Mouse (Mus musculus): ENCODE results near the gene Mapt. TPM values are rescaled to one million over a fixed set of nuclear protein-coding genes. Genes with fewer than 3 reads are reported as not detected.

Mapt gene
- polyA plus RNA-seq, 1 experiment from 2014 or later = 11.0 TPM

- H3K4me1 ChIP-seq = peaks cover 13% of the 10 kb centered on the region; the same call in 1 of the 2 replicates
- H3K27ac ChIP-seq = no peak overlapping the region
- peaks cover 18% of the 10 kb centered on the region; the same call in 1 of the 2 replicates for H3K27me3 ChIP-seq
- WGBS = 86% methylated on average over 7 of the region's 7 CpGs
- no peak overlapping the region for H3K9ac ChIP-seq
- H3K9me3 ChIP-seq = no peaks in the 10 kb centered on the region
- ATAC-seq (ENCODE audit: borderline replicate concordance, extremely low read depth, low FRiP score, low TSS enrichment) = no peak
- H3K36me3 ChIP-seq = no peaks in the 10 kb centered on the region
- H3K4me2 ChIP-seq = no peak overlapping the region
- H3K4me3 ChIP-seq = no peak overlapping the region
Observed at GRCm38 (mm10) chr11:104305711-104306110, 74.5 kb downstream of the Mapt start.

GRCm38 (mm10) chr11:104306483-104306882 is 75.3 kb downstream of the Mapt start:
- Histone ChIP-seq H3K4me1 (peaks cover 13% of the 10 kb centered on the region; the same call in 1 of the 2 replicates), H3K9me3 (no peaks in the 10 kb centered on the region), H3K27ac (no peak overlapping the region), H3K4me3 (no peak overlapping the region), H3K4me2 (no peak overlapping the region), H3K36me3 (no peaks in the 10 kb centered on the region), H3K9ac (no peak overlapping the region), H3K27me3 (peaks cover 18% of the 10 kb centered on the region; the same call in 1 of the 2 replicates)
- 88% methylated on average over 13 of the region's 13 CpGs for WGBS
- no peak for ATAC-seq (ENCODE audit: borderline replicate concordance, extremely low read depth, low FRiP score, low TSS enrichment)

DNA sequence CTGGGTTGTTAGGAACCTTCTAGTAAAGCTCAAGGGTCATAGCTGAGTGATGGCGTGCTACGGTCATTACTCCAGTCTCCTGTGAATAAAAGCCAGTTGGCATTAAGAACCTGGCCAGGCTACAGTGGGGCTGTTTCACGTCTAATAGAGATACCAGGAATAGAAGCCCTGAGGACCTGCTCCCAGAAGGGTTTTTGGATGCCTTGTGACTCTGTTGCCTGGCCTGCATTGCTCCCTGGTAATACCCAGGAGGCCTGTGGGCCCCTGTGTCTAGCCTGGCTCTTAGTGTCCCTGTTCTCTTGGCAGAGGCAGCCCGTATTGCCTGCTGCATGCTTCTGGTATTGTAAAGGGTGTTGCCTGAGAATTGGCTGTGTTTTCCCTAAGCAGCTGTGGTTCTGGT is 75.9 kb downstream of the Mapt start:
- H3K9me3 ChIP-seq = no peaks in the 10 kb centered on the region
- 65% methylated on average over 4 of the region's 4 CpGs for WGBS
- no peak overlapping the region for H3K27ac ChIP-seq
- no peak overlapping the region for H3K4me2 ChIP-seq
- H3K4me3 ChIP-seq = no peak overlapping the region
- no peaks in the 10 kb centered on the region for H3K36me3 ChIP-seq
- H3K4me1 ChIP-seq = peaks cover 12% of the 10 kb centered on the region; the same call in 1 of the 2 replicates
- H3K27me3 ChIP-seq = peaks cover 18% of the 10 kb centered on the region; the same call in 1 of the 2 replicates
- H3K9ac ChIP-seq = no peak overlapping the region
- ATAC-seq (ENCODE audit: borderline replicate concordance, extremely low read depth, low FRiP score, low TSS enrichment) = no peak

GRCm38 (mm10) chr11:104309377-104310225 is 78.4 kb downstream of the Mapt start:
- no peaks in the 10 kb centered on the region for H3K9me3 ChIP-seq
- H3K4me2 ChIP-seq = peak overlapping the region; percentile 51
- no peak overlapping the region for H3K9ac ChIP-seq
- WGBS = 27% methylated on average over 12 of the region's 12 CpGs
- H3K36me3 ChIP-seq = no peaks in the 10 kb centered on the region
- H3K4me3 ChIP-seq = peak overlapping the region; percentile 25
- H3K27ac ChIP-seq = no peak overlapping the region
- H3K4me1 ChIP-seq = 0 out of 2 replicates have a peak, but pooled peaks cover 6% of the 10 kb centered on the region
- peaks cover 18% of the 10 kb centered on the region; the same call in 1 of the 2 replicates for H3K27me3 ChIP-seq
- ATAC-seq (ENCODE audit: borderline replicate concordance, extremely low read depth, low FRiP score, low TSS enrichment) = peak; percentile 9; the same call in 1 of the 2 replicates

DNA sequence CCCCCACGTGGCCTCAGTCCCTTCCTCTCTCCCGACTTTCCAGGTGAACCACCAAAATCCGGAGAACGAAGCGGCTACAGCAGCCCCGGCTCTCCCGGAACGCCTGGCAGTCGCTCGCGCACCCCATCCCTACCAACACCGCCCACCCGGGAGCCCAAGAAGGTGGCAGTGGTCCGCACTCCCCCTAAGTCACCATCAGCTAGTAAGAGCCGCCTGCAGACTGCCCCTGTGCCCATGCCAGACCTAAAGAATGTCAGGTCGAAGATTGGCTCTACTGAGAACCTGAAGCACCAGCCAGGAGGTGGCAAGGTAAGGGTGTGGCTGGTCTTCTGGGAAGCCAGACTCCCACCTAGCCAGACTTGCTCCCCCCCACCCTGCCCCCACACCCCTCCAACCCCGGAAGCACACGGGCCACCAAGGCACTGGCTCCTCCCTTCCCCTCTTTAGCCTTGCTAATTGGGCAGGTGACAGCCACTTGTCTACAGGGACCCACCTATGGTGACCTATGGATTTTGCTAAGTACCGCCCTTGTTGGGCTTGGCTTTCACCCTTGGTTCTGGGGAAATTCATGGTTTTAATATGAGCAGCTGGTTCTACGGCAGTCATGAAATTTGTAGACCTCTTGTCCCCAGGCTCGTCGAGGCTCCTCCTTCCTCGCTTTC is 79.2 kb downstream of the Mapt start:
- Histone ChIP-seq H3K27ac (no peak overlapping the region), H3K27me3 (peaks cover 18% of the 10 kb centered on the region; the same call in 1 of the 2 replicates), H3K4me2 (peak overlapping the region; percentile 51), H3K4me1 (0 out of 2 replicates have a peak, but pooled peaks cover 6% of the 10 kb centered on the region), H3K9ac (no peak overlapping the region), H3K4me3 (peak overlapping the region; percentile 25), H3K36me3 (no peaks in the 10 kb centered on the region), H3K9me3 (no peaks in the 10 kb centered on the region)
- peak; percentile 58; the same call in 1 of the 2 replicates for ATAC-seq (ENCODE audit: borderline replicate concordance, extremely low read depth, low FRiP score, low TSS enrichment)
- WGBS = 10% methylated on average over 22 of the region's 23 CpGs

GRCm38 (mm10) chr11:104311643-104312042 is 80.5 kb downstream of the Mapt start:
- Histone ChIP-seq H3K9me3 (no peaks in the 10 kb centered on the region), H3K4me1 (0 out of 2 replicates have a peak, but pooled peaks cover 6% of the 10 kb centered on the region), H3K27me3 (peaks cover 18% of the 10 kb centered on the region; the same call in 1 of the 2 replicates), H3K4me3 (no peak overlapping the region), H3K36me3 (no peaks in the 10 kb centered on the region), H3K27ac (no peak overlapping the region), H3K9ac (no peak overlapping the region), H3K4me2 (no peak overlapping the region)
- ATAC-seq (ENCODE audit: borderline replicate concordance, extremely low read depth, low FRiP score, low TSS enrichment) = no peak
- 63% methylated on average over 7 of the region's 7 CpGs for WGBS

- Histone ChIP-seq H3K9ac (no peak overlapping the region), H3K27me3 (no peaks in the 10 kb centered on the region), H3K4me1 (peaks cover 13% of the 10 kb centered on the region; the same call in 1 of the 2 replicates), H3K4me3 (no peak overlapping the region), H3K27ac (no peak overlapping the region), H3K9me3 (no peaks in the 10 kb centered on the region), H3K36me3 (no peaks in the 10 kb centered on the region), H3K4me2 (no peak overlapping the region)
- 7% methylated on average over 6 of the region's 6 CpGs for WGBS
- ATAC-seq (ENCODE audit: borderline replicate concordance, extremely low read depth, low FRiP score, low TSS enrichment) = no peak
Observed at GRCm38 (mm10) chr11:104315703-104316102, 84.5 kb downstream of the Mapt start.

- H3K36me3 ChIP-seq = no peaks in the 10 kb centered on the region
- no peak overlapping the region for H3K9ac ChIP-seq
- H3K4me1 ChIP-seq = peaks cover 13% of the 10 kb centered on the region; the same call in 1 of the 2 replicates
- H3K27me3 ChIP-seq = no peaks in the 10 kb centered on the region
- no peak overlapping the region for H3K4me3 ChIP-seq
- WGBS = 59% methylated on average over 16 of the region's 16 CpGs
- no peaks in the 10 kb centered on the region for H3K9me3 ChIP-seq
- H3K27ac ChIP-seq = no peak overlapping the region
- no peak for ATAC-seq (ENCODE audit: borderline replicate concordance, extremely low read depth, low FRiP score, low TSS enrichment)
- no peak overlapping the region for H3K4me2 ChIP-seq
Observed at GRCm38 (mm10) chr11:104316685-104317400, 85.7 kb downstream of the Mapt start.

DNA sequence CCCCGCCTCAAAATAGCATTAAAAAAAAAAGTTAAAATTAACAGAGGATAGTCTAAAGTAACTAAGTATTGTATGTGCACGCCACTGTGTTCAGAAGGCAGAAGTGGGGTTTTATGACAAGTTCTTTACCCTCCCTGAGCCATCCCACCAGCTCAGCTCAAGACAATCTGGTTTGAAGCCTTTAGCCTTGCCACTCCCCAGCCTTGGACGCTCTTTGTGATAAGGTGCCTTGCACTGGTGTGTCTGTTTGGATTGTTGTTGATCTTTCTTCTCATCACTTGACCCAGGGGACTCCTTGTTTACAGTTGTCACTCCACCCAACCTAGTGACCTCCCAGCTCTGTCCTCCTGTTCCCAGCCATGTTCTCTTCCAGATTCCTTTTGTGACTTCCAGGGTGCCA is 86.4 kb downstream of the Mapt start:
- Histone ChIP-seq H3K9me3 (no peaks in the 10 kb centered on the region), H3K9ac (no peak overlapping the region), H3K4me2 (no peak overlapping the region), H3K27me3 (no peaks in the 10 kb centered on the region), H3K4me1 (peaks cover 13% of the 10 kb centered on the region; the same call in 1 of the 2 replicates), H3K4me3 (no peak overlapping the region), H3K36me3 (no peaks in the 10 kb centered on the region), H3K27ac (no peak overlapping the region)
- ATAC-seq (ENCODE audit: borderline replicate concordance, extremely low read depth, low FRiP score, low TSS enrichment) = no peak
- WGBS = 65% methylated on average over 3 of the region's 3 CpGs

- peak overlapping the region; percentile 89 for H3K4me2 ChIP-seq
- no peaks in the 10 kb centered on the region for H3K27me3 ChIP-seq
- H3K36me3 ChIP-seq = no peaks in the 10 kb centered on the region
- H3K4me1 ChIP-seq = peaks cover 13% of the 10 kb centered on the region; the same call in 1 of the 2 replicates
- peak; percentile 19; the same call in 1 of the 2 replicates for ATAC-seq (ENCODE audit: borderline replicate concordance, extremely low read depth, low FRiP score, low TSS enrichment)
- under 1% methylated on average over 24 of the region's 24 CpGs for WGBS
- H3K27ac ChIP-seq = no peak overlapping the region
- H3K9ac ChIP-seq = peak overlapping the region; percentile 49
- H3K9me3 ChIP-seq = no peaks in the 10 kb centered on the region
- H3K4me3 ChIP-seq = peak overlapping the region; percentile 49
Observed at GRCm38 (mm10) chr11:104318940-104319781, 88.0 kb downstream of the Mapt start.
